Mouse (Mus musculus) liver, embryonic 14 days (tissue): Measurements from ENCODE around the gene Lgals9. TPM values are rescaled to one million over a fixed set of nuclear protein-coding genes. Genes with fewer than 3 reads are reported as not detected.

Experiments used
- polyA plus RNA-seq: library from polyadenylated mRNA; depleted of rRNA; stranded (reverse); fragments of >200 nt; gene quantifications from 2 replicates; pipeline ENCODE4 v1.2.3, GENCODE M21; 2012; rRNA removed

Lgals9 gene
- 64.0 and 77.7 TPM in 2 replicates for polyA plus RNA-seq

GRCm38 (mm10) chr11:78984483-78985177 is at the start of gene Lgals9:
Gene Lgals9 (minus strand): TSS chr11:78984946.

DNA sequence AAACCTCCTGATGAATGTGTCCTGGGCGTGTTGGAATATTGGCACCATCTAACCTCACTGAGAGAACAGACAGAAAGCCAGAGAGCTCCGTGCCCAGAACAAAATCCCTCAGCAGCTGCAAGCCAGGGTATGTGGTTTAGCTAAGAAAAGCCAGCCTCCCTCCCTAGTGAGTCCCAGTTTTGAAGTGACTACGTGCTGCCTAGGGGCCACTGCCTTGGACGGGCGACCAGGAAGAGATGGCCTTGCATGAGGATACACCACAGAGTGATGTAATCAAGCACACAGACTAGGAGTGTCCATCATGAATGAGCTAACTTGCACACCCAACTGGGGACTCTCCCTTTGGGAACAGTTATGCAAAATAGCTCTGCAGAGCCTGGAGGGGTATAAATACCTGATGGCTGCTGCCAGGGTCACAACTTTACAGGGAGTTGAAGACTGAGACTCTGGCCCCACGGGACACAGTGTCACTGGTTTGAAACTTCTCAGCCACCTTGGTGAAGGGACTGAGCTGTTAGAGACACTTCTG is 64.3 kb downstream of the Lgals9 start, which contains the start of gene Nos2:
TSS of gene Nos2 (plus strand) at position 377 of the 529 bp plus-strand sequence.

Other genes with a start within 250 kb of the Lgals9 start
- gene Ccnq, start 233.2 kb downstream of the Lgals9 start, polyA plus RNA-seq = 16.3 and 19.1 TPM in 2 replicates
- 10.5 and 11.1 TPM in 2 replicates for gene Lyrm9, start 158.4 kb downstream of the Lgals9 start, polyA plus RNA-seq
- 0.03 and 0.05 TPM in 2 replicates for gene Nos2, start 64.2 kb downstream of the Lgals9 start, polyA plus RNA-seq
- gene Ksr1, start 161.5 kb upstream of the Lgals9 start, polyA plus RNA-seq = 3.2 and 3.4 TPM in 2 replicates